Mouse (Mus musculus) G1E (cell line): Measurements from ENCODE around the gene Myh7b.

Experiments used
- CTCF ChIP-seq: IDR thresholded peaks from 2 replicates; pipeline ENCODE4 v1.5.1; 2012; ENCODE audit warnings: low read depth, low read length, inconsistent platforms, mixed read lengths
- GATA1 ChIP-seq: IDR thresholded peaks from 2 replicates; pipeline ENCODE4 v1.6.1; 2012; ENCODE audit warnings: borderline replicate concordance, low read length, inconsistent platforms, mixed read lengths

GRCm38 (mm10) chr2:155680591-155680990, 69.6 kb downstream of the Myh7b start:
- no peak for TF ChIP-seq CTCF
- no peak for TF ChIP-seq GATA1
